Mouse (Mus musculus) right cerebral cortex, postnatal 10 days (tissue): ENCODE results near the gene Fam53b.
"Not testable (repeated sequence)": the region's sequence is repeated elsewhere in the genome, so short reads cannot be mapped to it uniquely, and the experiment has no call there.

Experiments
- DNase-seq, 2 experiments: peaks; one replicate each; pipeline ENCODE4 v3.0.0; 2021; ENCODE audit warnings: low spot score in 2 of 2

Gene Fam53b

GRCm38 (mm10) chr7:132681296-132681695 is 132.4 kb downstream of the Fam53b start:
- DNase-seq = no peak

GRCm38 (mm10) chr7:132679549-132679948 is 134.1 kb downstream of the Fam53b start:
- DNase-seq = no peak

- DNase-seq = no peak
Observed at GRCm38 (mm10) chr7:132679117-132679516, 134.6 kb downstream of the Fam53b start.

- no peak for DNase-seq
Observed at GRCm38 (mm10) chr7:132675922-132676321, 137.8 kb downstream of the Fam53b start.

- DNase-seq = no peak
Observed at GRCm38 (mm10) chr7:132673931-132674755, 139.5 kb downstream of the Fam53b start.

- DNase-seq = no peak
Observed at GRCm38 (mm10) chr7:132672481-132672959, 141.2 kb downstream of the Fam53b start.

GRCm38 (mm10) chr7:132670863-132671165 is 142.9 kb downstream of the Fam53b start:
- peak in 1 of 2 experiments; percentile 47 for DNase-seq

- no peak for DNase-seq
Observed at GRCm38 (mm10) chr7:132669999-132670862, 143.5 kb downstream of the Fam53b start.

- no peak for DNase-seq
Observed at GRCm38 (mm10) chr7:132668604-132669003, 145.1 kb downstream of the Fam53b start.

GRCm38 (mm10) chr7:132666516-132666915 is 147.2 kb downstream of the Fam53b start:
- DNase-seq = no peak

- DNase-seq = no peak
Observed at GRCm38 (mm10) chr7:132665664-132666382, 147.9 kb downstream of the Fam53b start.

- no peak for DNase-seq
Observed at GRCm38 (mm10) chr7:132664815-132665214, 148.9 kb downstream of the Fam53b start.

- not testable (repeated sequence) for DNase-seq
Observed at GRCm38 (mm10) chr7:132662831-132663230, 150.9 kb downstream of the Fam53b start.
